19 mouse cellular contexts compared by ENCODE assay signal in the genomic region with DNA sequence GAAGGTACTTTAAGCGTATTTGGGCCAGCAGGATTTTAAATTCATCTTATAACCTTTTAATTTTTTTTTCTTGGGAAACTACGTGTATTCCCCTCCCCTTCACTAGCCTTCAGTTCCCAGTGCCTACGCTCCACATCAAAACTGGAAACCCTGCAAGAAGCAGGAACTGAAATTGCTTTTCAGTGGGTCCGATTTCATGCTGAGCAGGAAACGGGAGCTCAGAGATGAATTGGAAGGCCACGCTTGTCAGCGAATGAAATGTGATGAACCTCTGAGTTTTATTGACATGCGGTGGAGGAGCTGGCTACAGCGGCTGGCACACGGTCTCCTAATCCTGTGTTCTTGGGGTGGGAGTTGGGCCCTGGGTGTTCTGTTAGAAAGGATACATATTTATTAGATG.
DNase-seq lines count a peak whose midpoint lies in the region; ATAC-seq lines count a peak whose summit lies in the region.
"Had no signal": no experiment of that assay in that cellular context is flagged by ENCODE, and none has a peak within 500 bp of the region (broad histone marks: within the 10 kb centered on the region; RNA-seq: fewer than 3 reads in every experiment).

No protein-coding gene starts in this region.

- H3K9me3 ChIP-seq in embryonic facial prominence, embryonic 13.5 days, result no peaks in the 10 kb centered on the region
- no peaks in the 10 kb centered on the region for H3K9me3 ChIP-seq in midbrain, embryonic 12.5 days
- H3K9me3 ChIP-seq: liver, embryonic 12.5 days; megakaryocyte, embryonic 14.5 days had no signal

- H3K4me2 ChIP-seq in embryonic facial prominence, embryonic 13.5 days, result peak overlapping the region; percentile 26; the same call in 1 of the 2 replicates
- H3K4me2 ChIP-seq in midbrain, embryonic 12.5 days (replicated peaks), result peak overlapping the region; percentile 19
- H3K4me2 ChIP-seq: heart, embryonic 11.5 days; liver, embryonic 12.5 days had no signal

- DNase-seq in testis, postnatal 14 days (ENCODE audit: low spot score), result peak; percentile 8
- no peak for DNase-seq in testis, postnatal 10 days (ENCODE audit: low spot score)
- no peak for DNase-seq in lung, postnatal 4 days
- no peak for DNase-seq in urinary bladder, adult 2 months (ENCODE audit: low spot score)
- no peak for DNase-seq in heart, adult 11 months
- DNase-seq: cerebellum, adult 18-20 months; gastrocnemius, postnatal 10 days; heart, postnatal 36 days; kidney, adult 11 months; right cerebral cortex, postnatal 14 days; thymus, adult 2 months had no signal

- H3K9ac ChIP-seq in embryonic facial prominence, embryonic 13.5 days, result no peak overlapping the region
- H3K9ac ChIP-seq in midbrain, embryonic 12.5 days (replicated peaks), result no peak overlapping the region
- H3K9ac ChIP-seq: liver, embryonic 12.5 days had no signal

- WGBS in embryonic facial prominence, embryonic 13.5 days, result 17% methylated on average over 10 of the region's 10 CpGs
- WGBS in midbrain, embryonic 12.5 days, result 33% methylated on average over 10 of the region's 10 CpGs

- H3K27ac ChIP-seq in embryonic facial prominence, embryonic 13.5 days, result no peak overlapping the region
- no peak overlapping the region for H3K27ac ChIP-seq in midbrain, embryonic 12.5 days (replicated peaks)
- H3K27ac ChIP-seq: liver, embryonic 12.5 days had no signal

- no peaks in the 10 kb centered on the region for H3K27me3 ChIP-seq in embryonic facial prominence, embryonic 13.5 days
- no peaks in the 10 kb centered on the region for H3K27me3 ChIP-seq in midbrain, embryonic 12.5 days
- H3K27me3 ChIP-seq: CH12.LX; liver, embryonic 12.5 days; megakaryocyte, embryonic 14.5 days had no signal

- no peaks in the 10 kb centered on the region for H3K36me3 ChIP-seq in embryonic facial prominence, embryonic 13.5 days
- no peaks in the 10 kb centered on the region for H3K36me3 ChIP-seq in midbrain, embryonic 12.5 days
- H3K36me3 ChIP-seq: liver, embryonic 12.5 days had no signal

- ATAC-seq in embryonic facial prominence, embryonic 13.5 days (ENCODE audit: insufficient number of reproducible peaks, insufficient read depth, low FRiP score, low TSS enrichment, low read depth), result no peak
- ATAC-seq in midbrain, embryonic 12.5 days (ENCODE audit: low FRiP score, low read depth), result peak; percentile 49; the same call in 1 of the 2 replicates
- ATAC-seq: activated CD4-positive, CD25-positive, alpha-beta regulatory T cell, adult 4 months; forebrain, embryonic 14.5 days; liver, embryonic 12.5 days had no signal

- peaks cover 10% of the 10 kb centered on the region for H3K4me1 ChIP-seq in embryonic facial prominence, embryonic 13.5 days
- peaks cover 8% of the 10 kb centered on the region; the same call in 1 of the 2 replicates for H3K4me1 ChIP-seq in midbrain, embryonic 12.5 days
- H3K4me1 ChIP-seq: liver, embryonic 12.5 days; megakaryocyte, embryonic 14.5 days had no signal

- H3K4me3 ChIP-seq in embryonic facial prominence, embryonic 13.5 days, result no peak overlapping the region
- H3K4me3 ChIP-seq in midbrain, embryonic 12.5 days, result no peak overlapping the region
- H3K4me3 ChIP-seq: liver, embryonic 12.5 days; megakaryocyte, embryonic 14.5 days had no signal
